Mouse (Mus musculus): ENCODE data around the gene Polr3gl. TPM values are rescaled to one million over a fixed set of nuclear protein-coding genes. Genes with fewer than 3 reads are reported as not detected.

The Polr3gl gene
- polyA plus RNA-seq, 1 experiment = 44.5 TPM

DNA sequence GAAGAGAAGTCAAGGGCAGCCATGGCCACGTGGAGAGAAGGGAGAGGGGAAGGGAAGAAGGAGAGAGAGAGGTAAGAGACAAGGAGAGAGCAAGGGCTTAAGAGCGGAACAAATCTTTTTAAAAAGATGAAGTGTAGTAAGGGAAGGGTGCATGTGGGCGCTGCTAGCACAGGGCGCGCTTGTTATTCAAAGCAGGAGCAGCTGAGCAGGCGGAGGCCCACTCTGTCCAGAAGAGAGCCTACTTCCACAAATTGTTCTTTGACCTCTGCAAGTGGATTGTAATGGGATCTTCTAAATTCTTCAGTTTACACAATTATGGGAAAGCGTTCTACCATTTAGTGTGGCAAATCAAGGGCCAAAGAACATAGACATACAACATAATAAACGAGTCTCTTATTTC, 25.4 kb downstream of the Polr3gl start:
- H3K27ac ChIP-seq (ENCODE audit: insufficient read depth, low read length) = no peak overlapping the region
- no peak overlapping the region for H3K4me3 ChIP-seq (ENCODE audit: insufficient read depth, low read length)
- no peaks in the 10 kb centered on the region for H3K4me1 ChIP-seq (ENCODE audit: control insufficient read depth, insufficient read depth, low read length)
- TF ChIP-seq CTCF (IDR thresholded peaks at IDR 0.05; ENCODE audit: extremely low read depth, insufficient read depth, low read length) (no peak), POLR2A (IDR thresholded peaks at IDR 0.05; ENCODE audit: extremely low read depth, insufficient read depth, low read length) (no peak)

DNA sequence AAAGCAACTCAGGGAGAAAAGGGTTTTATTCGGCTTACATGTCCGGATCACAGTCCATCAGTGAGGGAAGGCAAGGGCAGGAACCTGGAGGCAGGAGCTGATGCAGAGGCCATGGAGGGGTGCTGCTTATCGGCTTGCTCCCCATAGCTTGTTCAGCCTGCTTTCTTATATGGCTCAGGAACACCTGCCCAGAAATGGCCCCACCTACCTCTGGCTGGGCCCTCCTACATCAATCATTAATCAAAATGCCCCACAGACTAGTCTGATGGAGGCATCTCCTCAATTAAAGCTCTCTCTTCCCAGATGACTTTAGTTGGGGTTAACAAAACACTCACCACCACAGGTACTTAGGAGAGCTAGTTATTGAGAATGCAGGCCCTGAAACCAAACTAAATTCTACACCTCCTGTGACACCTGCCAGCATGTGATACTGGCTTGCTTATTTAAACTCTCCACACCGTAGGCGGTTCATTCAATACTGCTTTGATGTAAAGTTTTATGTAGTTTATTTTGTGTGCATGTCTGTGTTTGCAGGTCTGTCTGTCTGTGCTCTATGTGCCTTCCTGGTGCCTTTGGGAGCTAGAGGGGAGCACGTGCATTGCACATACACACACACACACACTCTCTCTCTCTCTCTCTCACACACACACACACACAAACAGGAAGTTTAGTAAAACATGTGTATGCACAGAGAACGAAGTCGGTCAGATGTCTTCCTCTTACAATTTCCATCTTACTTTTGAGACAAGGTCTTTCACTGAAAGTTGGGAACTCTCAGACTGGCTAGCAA, 27.1 kb downstream of the Polr3gl start:
- H3K27ac ChIP-seq (ENCODE audit: insufficient read depth, low read length) = no peak overlapping the region
- TF ChIP-seq POLR2A (IDR thresholded peaks at IDR 0.05; ENCODE audit: extremely low read depth, insufficient read depth, low read length) (no peak), CTCF (IDR thresholded peaks at IDR 0.05; ENCODE audit: extremely low read depth, insufficient read depth, low read length) (no peak)
- H3K4me1 ChIP-seq (ENCODE audit: control insufficient read depth, insufficient read depth, low read length) = no peaks in the 10 kb centered on the region
- H3K4me3 ChIP-seq (ENCODE audit: insufficient read depth, low read length) = no peak overlapping the region

DNA sequence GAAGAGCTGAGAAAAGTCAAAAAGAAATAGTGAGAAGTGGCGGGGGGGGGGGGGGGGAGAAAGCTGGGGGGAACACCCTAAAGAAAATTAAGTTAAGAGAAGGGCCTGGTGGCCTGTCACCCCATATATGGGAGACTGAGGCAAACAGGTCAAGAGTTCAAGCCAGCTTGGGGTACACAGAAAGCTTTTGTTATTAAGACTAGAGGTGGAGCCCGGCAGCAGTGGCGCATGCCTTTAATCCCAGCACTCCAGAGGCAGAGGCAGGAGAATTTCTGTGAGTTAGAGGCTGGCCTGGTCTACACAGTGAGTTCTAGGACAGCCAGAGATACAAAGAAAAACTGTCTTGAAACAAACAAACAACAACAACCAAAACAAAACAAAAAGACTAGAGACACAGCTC, 28.9 kb downstream of the Polr3gl start:
- no peak overlapping the region for H3K4me3 ChIP-seq (ENCODE audit: insufficient read depth, low read length)
- TF ChIP-seq POLR2A (IDR thresholded peaks at IDR 0.05; ENCODE audit: extremely low read depth, insufficient read depth, low read length) = no peak
- no peak for TF ChIP-seq CTCF (IDR thresholded peaks at IDR 0.05; ENCODE audit: extremely low read depth, insufficient read depth, low read length)
- H3K27ac ChIP-seq (ENCODE audit: insufficient read depth, low read length) = no peak overlapping the region
- no peaks in the 10 kb centered on the region for H3K4me1 ChIP-seq (ENCODE audit: control insufficient read depth, insufficient read depth, low read length)

DNA sequence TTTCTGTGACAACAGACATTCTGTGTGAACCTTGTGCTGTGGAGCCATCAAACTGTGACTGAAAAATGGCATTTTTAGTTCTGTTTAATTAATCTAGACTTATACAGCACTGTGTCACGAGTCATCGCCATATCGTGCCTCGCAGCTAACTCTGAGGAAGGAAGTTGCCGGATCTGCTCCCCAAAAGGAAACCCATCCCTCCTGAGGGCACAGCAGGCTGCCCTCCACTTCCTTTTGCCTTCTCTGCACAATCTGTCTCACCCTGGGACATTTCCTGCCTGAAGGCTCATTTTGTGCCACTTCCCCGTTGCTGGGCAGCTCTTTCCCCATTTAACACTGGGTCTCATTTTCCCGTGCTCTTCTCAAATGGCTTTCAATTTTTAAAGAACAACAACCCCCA, 29.3 kb downstream of the Polr3gl start:
- TF ChIP-seq CTCF (IDR thresholded peaks at IDR 0.05; ENCODE audit: extremely low read depth, insufficient read depth, low read length) = no peak
- TF ChIP-seq POLR2A (IDR thresholded peaks at IDR 0.05; ENCODE audit: extremely low read depth, insufficient read depth, low read length) = no peak
- H3K27ac ChIP-seq (ENCODE audit: insufficient read depth, low read length) = peak overlapping the region; percentile 74; the same call in 1 of the 2 replicates
- no peak overlapping the region for H3K4me3 ChIP-seq (ENCODE audit: insufficient read depth, low read length)
- H3K4me1 ChIP-seq (ENCODE audit: control insufficient read depth, insufficient read depth, low read length) = no peaks in the 10 kb centered on the region

DNA sequence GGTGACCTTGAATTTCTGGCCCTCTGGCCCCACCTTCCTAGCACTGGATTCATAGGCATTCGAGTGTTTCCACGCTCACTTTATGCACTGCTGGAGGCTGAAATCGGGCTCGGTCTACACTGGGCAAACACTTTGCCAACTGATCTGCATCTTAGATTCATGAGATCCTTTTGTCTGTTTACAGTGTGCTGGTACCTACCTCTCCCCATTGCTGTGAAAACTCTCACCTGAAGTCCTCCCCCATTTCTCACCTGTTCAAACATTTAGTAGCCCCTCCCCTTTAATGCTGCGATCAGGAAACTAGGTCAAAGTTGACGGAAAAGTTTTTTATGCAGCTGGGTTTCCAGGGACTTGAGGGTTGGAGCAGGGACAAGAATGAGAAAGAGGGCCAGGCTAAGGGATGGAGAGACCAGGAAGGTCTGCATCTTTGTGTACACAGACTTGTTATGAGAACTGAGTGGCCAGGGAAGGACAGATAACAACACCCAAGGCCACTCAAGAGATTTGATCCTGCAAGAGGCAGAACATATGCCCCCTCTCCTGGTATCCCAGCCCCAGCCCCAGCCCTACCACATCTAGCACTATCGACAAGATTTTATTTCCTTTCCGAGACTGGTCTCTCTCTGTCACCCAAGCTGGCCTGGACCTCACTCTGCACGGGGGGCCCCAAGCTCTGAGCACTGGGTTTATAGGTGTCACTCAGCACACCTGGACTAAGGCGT, 29.9 kb downstream of the Polr3gl start:
- Histone ChIP-seq H3K27ac (ENCODE audit: insufficient read depth, low read length) (peak overlapping the region; percentile 74; the same call in 1 of the 2 replicates), H3K4me3 (ENCODE audit: insufficient read depth, low read length) (no peak overlapping the region), H3K4me1 (ENCODE audit: control insufficient read depth, insufficient read depth, low read length) (no peaks in the 10 kb centered on the region)
- no peak for TF ChIP-seq CTCF (IDR thresholded peaks at IDR 0.05; ENCODE audit: extremely low read depth, insufficient read depth, low read length)
- TF ChIP-seq POLR2A (IDR thresholded peaks at IDR 0.05; ENCODE audit: extremely low read depth, insufficient read depth, low read length) = no peak

DNA sequence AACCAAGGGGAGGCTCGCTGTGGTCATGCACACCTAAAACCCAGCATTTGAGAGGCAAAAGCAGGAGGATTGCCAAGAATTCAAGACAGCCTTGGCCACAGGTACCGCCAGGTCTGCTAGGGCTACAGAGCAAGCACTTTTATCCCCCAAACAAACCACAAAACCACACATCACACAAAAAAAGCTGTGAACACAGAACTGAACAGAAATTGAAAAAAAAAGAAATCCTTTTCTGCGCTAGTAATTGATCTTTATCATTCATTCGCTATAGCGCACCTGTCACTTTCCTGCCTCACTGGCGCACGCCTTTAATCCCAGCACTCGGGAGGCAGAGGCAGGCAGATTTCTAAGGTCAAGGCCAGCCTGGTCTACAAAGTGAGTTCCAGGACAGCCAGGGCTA, 30.7 kb downstream of the Polr3gl start:
- Histone ChIP-seq H3K4me3 (ENCODE audit: insufficient read depth, low read length) (no peak overlapping the region), H3K4me1 (ENCODE audit: control insufficient read depth, insufficient read depth, low read length) (no peaks in the 10 kb centered on the region), H3K27ac (ENCODE audit: insufficient read depth, low read length) (no peak overlapping the region)
- TF ChIP-seq CTCF (IDR thresholded peaks at IDR 0.05; ENCODE audit: extremely low read depth, insufficient read depth, low read length) (no peak), POLR2A (IDR thresholded peaks at IDR 0.05; ENCODE audit: extremely low read depth, insufficient read depth, low read length) (no peak)

DNA sequence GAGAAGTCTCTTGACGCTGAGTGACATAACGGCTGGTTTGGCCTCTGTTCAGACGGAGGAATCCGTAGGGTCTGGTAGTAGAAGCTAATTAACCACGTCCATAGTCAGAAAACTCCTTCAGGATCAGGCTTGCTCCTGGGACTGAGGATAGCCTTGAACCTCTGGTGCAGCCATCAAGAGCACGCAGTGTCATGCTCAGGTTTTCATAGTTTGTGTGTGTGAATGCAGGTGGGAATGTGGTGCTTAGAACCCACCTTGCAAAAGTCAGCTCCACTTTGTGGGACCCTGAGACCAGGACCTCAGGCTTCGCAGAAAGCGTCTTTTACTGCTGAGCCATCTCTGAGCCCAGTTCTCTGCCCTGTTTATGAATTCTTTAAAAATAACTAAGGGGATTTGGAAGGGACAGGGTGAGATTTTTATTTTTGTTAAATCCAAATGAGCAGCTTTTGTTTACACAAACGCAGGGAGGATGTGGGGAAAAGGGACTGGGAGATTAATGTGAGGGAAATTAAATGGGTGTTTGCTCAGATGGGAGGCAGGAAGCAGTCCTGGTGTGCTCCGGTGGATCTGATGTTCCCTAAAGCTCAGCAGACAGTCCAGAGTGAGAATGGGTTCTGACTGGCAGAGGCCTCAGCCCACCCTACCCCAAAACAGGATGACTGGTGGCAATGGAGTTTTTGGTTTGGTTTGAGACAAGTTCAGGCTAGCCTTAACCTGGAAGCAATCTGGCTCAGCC, 31.9 kb downstream of the Polr3gl start:
- TF ChIP-seq POLR2A (IDR thresholded peaks at IDR 0.05; ENCODE audit: extremely low read depth, insufficient read depth, low read length) = no peak
- no peak for TF ChIP-seq CTCF (IDR thresholded peaks at IDR 0.05; ENCODE audit: extremely low read depth, insufficient read depth, low read length)
- Histone ChIP-seq H3K4me3 (ENCODE audit: insufficient read depth, low read length) (no peak overlapping the region), H3K4me1 (ENCODE audit: control insufficient read depth, insufficient read depth, low read length) (no peaks in the 10 kb centered on the region), H3K27ac (ENCODE audit: insufficient read depth, low read length) (peak overlapping the region; percentile 35; the same call in 1 of the 2 replicates)

DNA sequence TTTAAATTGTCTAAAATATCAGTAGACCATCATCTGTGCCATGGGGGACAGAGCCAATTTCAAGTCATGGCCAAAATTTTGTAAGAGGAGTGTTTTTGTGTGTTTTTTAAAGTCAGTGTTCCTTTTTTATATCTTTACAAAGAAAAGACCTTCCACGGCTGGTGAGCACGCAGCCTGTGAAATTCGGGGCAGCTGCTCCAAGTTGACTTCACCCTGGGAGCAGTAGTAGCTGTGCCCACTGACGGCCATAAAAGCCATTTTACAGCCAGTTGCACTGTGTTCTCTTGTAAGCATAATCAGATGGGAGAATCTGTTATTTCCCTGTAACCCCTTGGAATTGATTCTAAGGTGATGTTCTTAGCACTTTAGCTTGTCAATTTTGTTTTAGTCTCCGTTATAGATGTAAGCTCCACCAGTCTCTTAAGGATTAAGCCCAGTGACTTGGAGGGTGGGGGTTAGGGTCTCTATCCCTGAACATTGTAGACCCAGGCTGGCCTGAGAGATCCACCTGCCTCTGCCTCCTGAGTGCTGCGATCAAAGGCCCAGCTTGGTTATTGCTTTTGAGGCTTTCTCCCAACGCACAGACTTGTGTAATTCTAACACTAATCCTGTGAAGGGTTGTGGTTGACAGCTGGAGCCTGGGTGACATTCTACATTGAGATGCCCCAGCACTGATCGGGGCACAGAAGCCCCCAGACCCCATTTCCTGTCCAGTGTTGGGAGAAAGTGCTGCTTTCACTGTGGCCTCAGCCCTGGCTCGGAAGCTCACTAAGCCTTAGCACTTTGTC, 32.9 kb downstream of the Polr3gl start:
- Histone ChIP-seq H3K4me3 (ENCODE audit: insufficient read depth, low read length) (peak overlapping the region; percentile 68), H3K27ac (ENCODE audit: insufficient read depth, low read length) (peak overlapping the region; percentile 41; the same call in 1 of the 2 replicates), H3K4me1 (ENCODE audit: control insufficient read depth, insufficient read depth, low read length) (no peaks in the 10 kb centered on the region; the same call in 1 of the 2 replicates)
- TF ChIP-seq POLR2A (IDR thresholded peaks at IDR 0.05; ENCODE audit: extremely low read depth, insufficient read depth, low read length) (no peak), CTCF (IDR thresholded peaks at IDR 0.05; ENCODE audit: extremely low read depth, insufficient read depth, low read length) (no peak)
